Mouse (Mus musculus): ENCODE measurements at regions not wholly inside any gene's neighbourhood (a gene's known extent, or its start where the extent isn't known, plus 50 kb on each side); places are given as distances from the start of the nearest gene placed in this dataset.

DNA sequence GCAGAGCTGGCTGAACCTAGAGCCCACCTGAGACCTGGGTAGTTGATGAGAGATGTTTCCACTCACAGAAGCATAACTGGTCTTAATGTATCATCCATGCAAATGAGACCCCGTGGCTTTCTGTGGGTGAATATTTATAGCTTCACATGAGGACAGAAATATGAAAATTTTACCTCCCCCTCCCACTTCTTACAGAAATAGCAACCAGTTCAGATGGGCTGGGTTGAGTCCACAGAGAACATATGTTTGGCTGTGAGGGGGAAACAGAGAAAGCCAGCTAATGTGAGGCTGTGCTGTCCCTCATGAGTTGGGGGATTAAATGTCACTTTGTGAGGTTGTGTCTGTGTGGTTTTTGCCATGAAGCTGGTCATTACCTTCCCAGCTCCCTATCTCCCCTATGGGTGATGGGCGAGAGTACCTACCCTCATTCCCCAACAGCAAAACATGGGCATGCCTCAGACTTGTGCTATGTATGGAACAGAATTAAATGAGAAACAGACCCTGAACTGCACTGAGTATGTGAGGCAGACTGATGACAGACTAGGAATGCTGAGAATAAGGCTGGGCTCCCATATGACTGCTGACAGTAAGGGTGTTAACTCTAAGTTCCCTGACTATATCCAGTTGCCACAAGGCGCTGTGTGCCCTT, 178.7 kb upstream of the 1810046K07Rik start:
- TF ChIP-seq CTCF (IDR thresholded peaks at IDR 0.05; ENCODE audit: low read depth): no peak
- ATAC-seq (replicated peaks; ENCODE audit: low FRiP score, low read depth) (no peak), DNase-seq (ENCODE audit: low spot score) (no peak)
- Histone ChIP-seq H3K27ac (no peak overlapping the region), H3K4me1 (replicated peaks; ENCODE audit: insufficient read depth, low read length) (no peaks in the 10 kb centered on the region), H3K4me2 (ENCODE audit: low read length) (no peak overlapping the region), H3K9ac (ENCODE audit: low read depth, low read length) (no peak overlapping the region), H3K4me3 (replicated peaks; ENCODE audit: low read depth, low read length) (no peak overlapping the region), H3K27me3 (ENCODE audit: insufficient read depth, low read length) (no peaks in the 10 kb centered on the region), H3K9me3 (replicated peaks; ENCODE audit: low read length) (no peaks in the 10 kb centered on the region), H3K36me3 (ENCODE audit: insufficient read depth, low read length) (no peaks in the 10 kb centered on the region)
- WGBS: 83% methylated on average over 3 of the region's 3 CpGs

DNA sequence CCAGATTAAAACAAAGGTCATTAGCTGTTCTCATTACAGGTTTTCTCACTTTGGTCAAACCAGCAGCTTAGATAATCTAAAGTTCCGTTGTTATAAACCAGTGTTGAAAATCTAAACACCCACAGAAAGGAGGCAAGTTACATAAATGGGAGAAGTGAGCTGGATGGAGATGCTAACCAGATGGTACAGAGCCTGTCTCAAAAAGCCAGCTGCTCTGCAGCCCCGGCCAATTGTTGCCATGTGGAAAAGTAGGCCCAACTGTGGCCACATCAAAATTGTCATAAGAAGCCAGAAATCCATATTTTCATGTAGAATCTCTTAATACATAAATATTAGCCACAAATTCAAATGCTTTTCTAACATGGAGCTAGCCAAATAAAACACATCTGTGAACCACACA, 188.9 kb upstream of the 1810046K07Rik start:
- H3K9me3 ChIP-seq (replicated peaks; ENCODE audit: low read length): no peaks in the 10 kb centered on the region
- H3K4me3 ChIP-seq (replicated peaks; ENCODE audit: low read depth, low read length): no peak overlapping the region
- H3K36me3 ChIP-seq (ENCODE audit: insufficient read depth, low read length): no peaks in the 10 kb centered on the region
- H3K9ac ChIP-seq (ENCODE audit: low read depth, low read length): no peak overlapping the region
- DNase-seq (ENCODE audit: low spot score) (no peak), ATAC-seq (replicated peaks; ENCODE audit: low FRiP score, low read depth) (no peak)
- no peaks in the 10 kb centered on the region for H3K27me3 ChIP-seq (ENCODE audit: insufficient read depth, low read length)
- H3K4me2 ChIP-seq (ENCODE audit: low read length): no peak overlapping the region
- no peak for TF ChIP-seq CTCF (IDR thresholded peaks at IDR 0.05; ENCODE audit: low read depth)
- WGBS: 82% methylated on average over 2 of the region's 2 CpGs
- H3K27ac ChIP-seq: no peak overlapping the region
- H3K4me1 ChIP-seq (replicated peaks; ENCODE audit: insufficient read depth, low read length): no peaks in the 10 kb centered on the region

DNA sequence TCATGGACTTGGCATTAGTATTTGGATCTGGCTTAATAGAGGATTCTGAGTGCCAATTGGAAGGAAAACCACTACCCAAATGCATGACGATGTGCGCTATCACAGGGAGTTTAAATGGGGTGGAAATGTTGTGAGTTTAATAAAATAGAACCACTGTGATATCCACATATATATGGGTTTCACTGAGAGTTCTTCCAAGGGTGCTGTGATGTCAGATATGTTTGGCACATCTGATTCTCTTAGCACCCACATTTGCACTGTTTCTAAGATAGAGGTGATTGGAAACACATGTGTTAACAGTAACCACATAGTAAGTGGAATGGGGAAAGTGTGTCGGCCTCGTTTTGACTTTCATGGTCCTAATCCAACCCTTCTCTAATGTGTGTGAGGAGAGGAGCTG, 189.7 kb upstream of the 1810046K07Rik start:
- WGBS: 88% methylated on average over 4 of the region's 4 CpGs
- Histone ChIP-seq H3K4me1 (replicated peaks; ENCODE audit: insufficient read depth, low read length) (no peaks in the 10 kb centered on the region), H3K4me3 (replicated peaks; ENCODE audit: low read depth, low read length) (no peak overlapping the region), H3K9me3 (replicated peaks; ENCODE audit: low read length) (no peaks in the 10 kb centered on the region), H3K27me3 (ENCODE audit: insufficient read depth, low read length) (no peaks in the 10 kb centered on the region), H3K27ac (no peak overlapping the region), H3K36me3 (ENCODE audit: insufficient read depth, low read length) (no peaks in the 10 kb centered on the region), H3K4me2 (ENCODE audit: low read length) (no peak overlapping the region), H3K9ac (ENCODE audit: low read depth, low read length) (no peak overlapping the region)
- no peak for TF ChIP-seq CTCF (IDR thresholded peaks at IDR 0.05; ENCODE audit: low read depth)
- DNase-seq (ENCODE audit: low spot score): no peak
- ATAC-seq (replicated peaks; ENCODE audit: low FRiP score, low read depth): no peak

DNA sequence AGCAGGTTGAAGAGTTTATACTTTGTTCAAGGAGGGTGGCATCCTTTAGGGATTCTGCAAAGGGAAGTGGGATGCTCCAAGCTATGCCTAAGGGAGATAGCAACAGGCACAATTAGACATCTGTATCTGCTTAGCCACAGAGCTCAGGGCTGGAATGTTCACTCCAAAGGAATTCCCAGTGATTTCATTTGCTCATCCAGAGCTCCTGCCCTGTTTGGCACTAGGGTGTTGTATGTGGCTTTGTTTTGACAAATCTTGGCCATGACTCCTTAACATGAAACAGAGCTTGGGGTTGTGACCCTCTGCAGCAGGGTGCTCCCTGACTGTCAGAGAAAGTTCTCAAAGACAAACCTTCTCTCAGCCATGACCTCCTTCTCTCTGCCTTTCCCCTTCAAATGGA, 194.8 kb upstream of the 1810046K07Rik start:
- no peaks in the 10 kb centered on the region for H3K36me3 ChIP-seq (ENCODE audit: insufficient read depth, low read length)
- no peak overlapping the region for H3K27ac ChIP-seq
- no peak for ATAC-seq (replicated peaks; ENCODE audit: low FRiP score, low read depth)
- H3K9me3 ChIP-seq (replicated peaks; ENCODE audit: low read length): no peaks in the 10 kb centered on the region
- H3K9ac ChIP-seq (ENCODE audit: low read depth, low read length): no peak overlapping the region
- no peak for DNase-seq (ENCODE audit: low spot score)
- no peak overlapping the region for H3K4me2 ChIP-seq (ENCODE audit: low read length)
- no peak overlapping the region for H3K4me3 ChIP-seq (replicated peaks; ENCODE audit: low read depth, low read length)
- no peaks in the 10 kb centered on the region for H3K4me1 ChIP-seq (replicated peaks; ENCODE audit: insufficient read depth, low read length)
- TF ChIP-seq CTCF (IDR thresholded peaks at IDR 0.05; ENCODE audit: low read depth): no peak
- no peaks in the 10 kb centered on the region for H3K27me3 ChIP-seq (ENCODE audit: insufficient read depth, low read length)

DNA sequence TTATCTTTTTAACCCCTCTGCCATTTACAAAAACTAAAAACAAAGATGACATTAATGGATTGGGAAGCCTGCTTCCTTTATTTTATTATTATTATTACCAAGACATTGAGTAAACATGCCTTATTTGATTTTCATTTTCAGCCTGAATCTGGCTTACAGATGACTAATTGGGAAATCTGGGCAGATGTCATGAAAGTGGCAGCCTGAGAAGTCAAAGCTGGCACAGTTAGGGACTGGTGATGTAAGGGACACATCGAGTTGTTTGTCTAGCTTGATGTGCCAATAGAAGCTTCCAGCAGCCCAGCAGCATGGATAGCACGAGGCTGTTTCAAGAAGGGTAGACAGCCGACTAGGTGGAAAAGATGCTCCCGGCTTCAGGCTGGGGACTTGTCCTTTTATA, 197.2 kb upstream of the 1810046K07Rik start:
- ATAC-seq (replicated peaks; ENCODE audit: low FRiP score, low read depth) (no peak), DNase-seq (ENCODE audit: low spot score) (no peak)
- Histone ChIP-seq H3K4me3 (replicated peaks; ENCODE audit: low read depth, low read length) (no peak overlapping the region), H3K4me1 (replicated peaks; ENCODE audit: insufficient read depth, low read length) (no peaks in the 10 kb centered on the region), H3K36me3 (ENCODE audit: insufficient read depth, low read length) (no peaks in the 10 kb centered on the region), H3K27me3 (ENCODE audit: insufficient read depth, low read length) (no peaks in the 10 kb centered on the region), H3K27ac (no peak overlapping the region), H3K9me3 (replicated peaks; ENCODE audit: low read length) (no peaks in the 10 kb centered on the region), H3K9ac (ENCODE audit: low read depth, low read length) (no peak overlapping the region), H3K4me2 (ENCODE audit: low read length) (no peak overlapping the region)
- WGBS: 77% methylated on average over 4 of the region's 4 CpGs
- no peak for TF ChIP-seq CTCF (IDR thresholded peaks at IDR 0.05; ENCODE audit: low read depth)

DNA sequence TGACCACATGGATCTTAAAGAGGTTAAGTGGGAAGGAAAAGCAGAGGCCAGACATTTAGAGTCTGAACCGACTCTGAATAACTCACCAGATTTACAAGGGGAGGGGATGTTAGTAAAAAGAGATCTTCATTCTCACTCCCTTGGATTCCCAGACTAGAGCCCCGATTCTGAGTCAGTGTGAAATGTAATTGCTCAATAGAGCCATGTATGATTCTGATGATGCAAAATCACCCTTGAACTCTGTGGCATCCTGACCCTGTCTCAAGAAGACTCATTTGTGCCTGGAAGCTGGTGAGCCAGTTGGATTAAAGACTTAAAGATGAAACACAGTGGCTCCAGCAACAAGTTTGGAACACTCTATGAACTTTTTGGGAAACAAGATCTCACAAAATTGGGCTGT, 210.2 kb upstream of the 1810046K07Rik start:
- H3K4me1 ChIP-seq (replicated peaks; ENCODE audit: insufficient read depth, low read length): no peaks in the 10 kb centered on the region
- H3K4me2 ChIP-seq (ENCODE audit: low read length): no peak overlapping the region
- no peak for ATAC-seq (replicated peaks; ENCODE audit: low FRiP score, low read depth)
- H3K27ac ChIP-seq: no peak overlapping the region
- no peak overlapping the region for H3K4me3 ChIP-seq (replicated peaks; ENCODE audit: low read depth, low read length)
- WGBS: 16% methylated on average over 2 of the region's 2 CpGs
- no peak overlapping the region for H3K9ac ChIP-seq (ENCODE audit: low read depth, low read length)
- H3K27me3 ChIP-seq (ENCODE audit: insufficient read depth, low read length): no peaks in the 10 kb centered on the region
- no peaks in the 10 kb centered on the region for H3K9me3 ChIP-seq (replicated peaks; ENCODE audit: low read length)
- peak; percentile 64 for DNase-seq (ENCODE audit: low spot score)
- no peaks in the 10 kb centered on the region for H3K36me3 ChIP-seq (ENCODE audit: insufficient read depth, low read length)
- TF ChIP-seq CTCF (IDR thresholded peaks at IDR 0.05; ENCODE audit: low read depth): no peak

DNA sequence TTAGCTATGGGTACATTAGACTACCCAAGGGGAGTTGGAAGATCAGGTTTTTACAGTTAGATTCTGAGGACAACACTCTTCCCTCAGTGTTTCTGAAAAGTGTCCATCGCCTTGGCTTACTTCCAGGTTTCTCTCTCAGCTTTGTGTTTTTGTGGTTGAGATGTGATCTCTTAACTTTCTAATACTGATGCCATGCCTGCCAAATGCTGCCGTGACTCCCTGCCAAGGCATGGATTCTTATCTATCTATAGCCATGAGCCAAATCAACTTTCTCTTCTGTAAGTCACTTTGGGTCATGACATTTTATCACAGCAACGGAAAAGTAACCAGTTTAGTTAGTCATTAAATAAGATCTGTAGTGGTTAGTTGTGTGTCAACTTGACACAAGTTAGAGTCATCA, 213.2 kb upstream of the 1810046K07Rik start:
- no peak for DNase-seq (ENCODE audit: low spot score)
- Histone ChIP-seq H3K36me3 (ENCODE audit: insufficient read depth, low read length) (no peaks in the 10 kb centered on the region), H3K4me1 (replicated peaks; ENCODE audit: insufficient read depth, low read length) (no peaks in the 10 kb centered on the region), H3K9me3 (replicated peaks; ENCODE audit: low read length) (no peaks in the 10 kb centered on the region), H3K27ac (no peak overlapping the region), H3K4me3 (replicated peaks; ENCODE audit: low read depth, low read length) (no peak overlapping the region), H3K9ac (ENCODE audit: low read depth, low read length) (no peak overlapping the region), H3K27me3 (ENCODE audit: insufficient read depth, low read length) (no peaks in the 10 kb centered on the region), H3K4me2 (ENCODE audit: low read length) (no peak overlapping the region)
- ATAC-seq (replicated peaks; ENCODE audit: low FRiP score, low read depth): no peak
- no peak for TF ChIP-seq CTCF (IDR thresholded peaks at IDR 0.05; ENCODE audit: low read depth)
- 83% methylated on average over 3 of the region's 3 CpGs for WGBS

All from kidney, postnatal 0 days (tissue).